Mouse (Mus musculus) liver, postnatal 0 days (tissue): ENCODE data around the gene Elovl3.

Experiments used
- CTCF ChIP-seq: sonication (generic); IDR thresholded peaks from 2 replicates; pipeline ENCODE4 v1.5.1; 2016; ENCODE audit warnings: antibody characterized with exemption, low read depth
- EP300 ChIP-seq: IDR thresholded peaks from 2 replicates; pipeline ENCODE4 v1.6.1; 2016; ENCODE audit warnings: antibody characterized with exemption, low read depth, mild to moderate bottlenecking

GRCm38 (mm10) chr19:46177046-46177445 is 45.3 kb downstream of the Elovl3 start:
- TF ChIP-seq CTCF (no peak), EP300 (no peak)
